Mouse (Mus musculus): ENCODE results near the gene Htr2b. TPM values are rescaled to one million over a fixed set of nuclear protein-coding genes. Genes with fewer than 3 reads are reported as not detected.

Gene Htr2b
- polyA plus RNA-seq (2015; fragmentation: Nextera tagmentation; extraction: Ambion mirVana): 3.6 and 4.3 TPM in 2 replicates

GRCm38 (mm10) chr1:86111779-86112178, at the start of gene Htr2b:
Gene Htr2b, minus strand, starts transcription at chr1:86111970.
- Histone ChIP-seq H3K27ac (ENCODE audit: low read depth, low read length) (no peak within 1 kb of the TSS), H3K36me3 (ENCODE audit: control insufficient read depth, insufficient read depth) (peaks cover 6% of the 10 kb centered on the region), H3K4me2 (replicated peaks; ENCODE audit: low read depth) (no peak within 1 kb of the TSS), H3K4me1 (replicated peaks; ENCODE audit: control insufficient read depth, insufficient read depth, low read length) (no peaks in the 10 kb centered on the region), H3K9me3 (ENCODE audit: control insufficient read depth) (no peaks in the 10 kb centered on the region), H3K9ac (ENCODE audit: low read depth, low read length) (no peak within 1 kb of the TSS), H3K27me3 (replicated peaks; ENCODE audit: control insufficient read depth, insufficient read depth, low read length) (no peaks in the 10 kb centered on the region), H3K4me3 (ENCODE audit: low read depth, low read length) (no peak within 1 kb of the TSS)
- WGBS: 57% methylated on average over 6 of the region's 6 CpGs
- TF ChIP-seq CTCF (IDR thresholded peaks at IDR 0.05; ENCODE audit: low read depth): peak; percentile 29
- no peak for ATAC-seq

- H3K27me3 ChIP-seq (replicated peaks; ENCODE audit: control insufficient read depth, insufficient read depth, low read length): no peaks in the 10 kb centered on the region
- no peak overlapping the region for H3K27ac ChIP-seq (ENCODE audit: low read depth, low read length)
- no peak overlapping the region for H3K4me2 ChIP-seq (replicated peaks; ENCODE audit: low read depth)
- no peaks in the 10 kb centered on the region for H3K4me1 ChIP-seq (replicated peaks; ENCODE audit: control insufficient read depth, insufficient read depth, low read length)
- H3K36me3 ChIP-seq (ENCODE audit: control insufficient read depth, insufficient read depth): peaks cover 40% of the 10 kb centered on the region
- 83% methylated on average over 5 of the region's 5 CpGs for WGBS
- H3K4me3 ChIP-seq (ENCODE audit: low read depth, low read length): no peak overlapping the region
- no peak overlapping the region for H3K9ac ChIP-seq (ENCODE audit: low read depth, low read length)
- TF ChIP-seq CTCF (IDR thresholded peaks at IDR 0.05; ENCODE audit: low read depth): no peak
- no peaks in the 10 kb centered on the region for H3K9me3 ChIP-seq (ENCODE audit: control insufficient read depth)
- no peak for ATAC-seq
Observed at GRCm38 (mm10) chr1:86161061-86161460, 49.3 kb upstream of the Htr2b start.

DNA sequence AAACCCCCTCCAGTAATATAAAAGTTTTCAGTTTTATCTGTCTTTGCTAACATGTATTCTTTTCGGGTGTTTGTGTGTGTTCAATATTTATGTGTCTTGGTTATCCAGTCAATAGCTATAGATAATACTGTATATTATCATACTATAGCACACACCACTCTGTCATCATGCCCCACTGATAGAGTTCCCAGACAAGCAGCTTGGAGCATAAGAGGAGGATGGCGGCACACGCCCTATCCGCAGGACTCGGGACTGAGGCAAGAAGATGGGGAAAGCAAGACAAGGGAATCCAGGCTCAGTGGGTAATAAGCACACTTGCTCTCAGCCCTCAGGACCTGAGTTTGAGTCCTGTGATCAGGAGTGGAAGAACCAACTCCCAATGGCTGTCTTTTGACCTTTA, 48.7 kb upstream of the Htr2b start:
- H3K9me3 ChIP-seq (ENCODE audit: control insufficient read depth): no peaks in the 10 kb centered on the region
- 96% methylated on average over 5 of the region's 5 CpGs for WGBS
- no peak overlapping the region for H3K4me2 ChIP-seq (replicated peaks; ENCODE audit: low read depth)
- no peak overlapping the region for H3K27ac ChIP-seq (ENCODE audit: low read depth, low read length)
- H3K27me3 ChIP-seq (replicated peaks; ENCODE audit: control insufficient read depth, insufficient read depth, low read length): no peaks in the 10 kb centered on the region
- ATAC-seq: no peak
- peaks cover 40% of the 10 kb centered on the region for H3K36me3 ChIP-seq (ENCODE audit: control insufficient read depth, insufficient read depth)
- TF ChIP-seq CTCF (IDR thresholded peaks at IDR 0.05; ENCODE audit: low read depth): no peak
- no peak overlapping the region for H3K9ac ChIP-seq (ENCODE audit: low read depth, low read length)
- no peak overlapping the region for H3K4me3 ChIP-seq (ENCODE audit: low read depth, low read length)
- 0 out of 2 replicates have a peak, but pooled peaks cover under 1% of the 10 kb centered on the region for H3K4me1 ChIP-seq (replicated peaks; ENCODE audit: control insufficient read depth, insufficient read depth, low read length)

DNA sequence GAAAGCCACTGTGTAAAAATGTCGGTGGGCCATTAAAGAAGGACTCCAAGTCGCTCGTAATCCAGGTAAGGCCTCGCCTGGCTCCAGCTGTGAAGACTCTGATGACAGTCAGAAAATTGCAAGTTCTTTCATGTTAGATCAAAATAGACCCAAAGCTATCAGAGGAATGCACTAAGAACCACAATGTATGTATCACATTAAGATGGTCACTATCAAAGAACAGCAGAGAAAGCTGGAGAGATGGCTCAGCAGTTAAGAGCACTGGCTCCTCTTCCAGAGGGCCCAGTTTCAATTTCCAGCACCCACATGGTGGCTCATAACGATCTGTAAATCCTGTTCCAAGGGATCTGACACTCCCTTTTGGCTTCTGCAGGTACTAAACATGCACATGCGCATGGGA, 48.3 kb upstream of the Htr2b start:
- 91% methylated on average over 6 of the region's 6 CpGs for WGBS
- Histone ChIP-seq H3K27ac (ENCODE audit: low read depth, low read length) (no peak overlapping the region), H3K4me1 (replicated peaks; ENCODE audit: control insufficient read depth, insufficient read depth, low read length) (peaks cover 5% of the 10 kb centered on the region; the same call in 1 of the 2 replicates), H3K36me3 (ENCODE audit: control insufficient read depth, insufficient read depth) (peaks cover 40% of the 10 kb centered on the region), H3K9me3 (ENCODE audit: control insufficient read depth) (no peaks in the 10 kb centered on the region), H3K9ac (ENCODE audit: low read depth, low read length) (no peak overlapping the region), H3K4me2 (replicated peaks; ENCODE audit: low read depth) (no peak overlapping the region), H3K27me3 (replicated peaks; ENCODE audit: control insufficient read depth, insufficient read depth, low read length) (no peaks in the 10 kb centered on the region), H3K4me3 (ENCODE audit: low read depth, low read length) (no peak overlapping the region)
- no peak for TF ChIP-seq CTCF (IDR thresholded peaks at IDR 0.05; ENCODE audit: low read depth)
- ATAC-seq: no peak

GRCm38 (mm10) chr1:86156595-86156994, 44.8 kb upstream of the Htr2b start:
- H3K9ac ChIP-seq (ENCODE audit: low read depth, low read length): no peak overlapping the region
- peaks cover 14% of the 10 kb centered on the region for H3K36me3 ChIP-seq (ENCODE audit: control insufficient read depth, insufficient read depth)
- 79% methylated on average over 6 of the region's 6 CpGs for WGBS
- no peaks in the 10 kb centered on the region for H3K27me3 ChIP-seq (replicated peaks; ENCODE audit: control insufficient read depth, insufficient read depth, low read length)
- peaks cover 5% of the 10 kb centered on the region; the same call in 1 of the 2 replicates for H3K4me1 ChIP-seq (replicated peaks; ENCODE audit: control insufficient read depth, insufficient read depth, low read length)
- H3K27ac ChIP-seq (ENCODE audit: low read depth, low read length): no peak overlapping the region
- no peak for ATAC-seq
- no peaks in the 10 kb centered on the region for H3K9me3 ChIP-seq (ENCODE audit: control insufficient read depth)
- H3K4me2 ChIP-seq (replicated peaks; ENCODE audit: low read depth): no peak overlapping the region
- no peak overlapping the region for H3K4me3 ChIP-seq (ENCODE audit: low read depth, low read length)
- no peak for TF ChIP-seq CTCF (IDR thresholded peaks at IDR 0.05; ENCODE audit: low read depth)

DNA sequence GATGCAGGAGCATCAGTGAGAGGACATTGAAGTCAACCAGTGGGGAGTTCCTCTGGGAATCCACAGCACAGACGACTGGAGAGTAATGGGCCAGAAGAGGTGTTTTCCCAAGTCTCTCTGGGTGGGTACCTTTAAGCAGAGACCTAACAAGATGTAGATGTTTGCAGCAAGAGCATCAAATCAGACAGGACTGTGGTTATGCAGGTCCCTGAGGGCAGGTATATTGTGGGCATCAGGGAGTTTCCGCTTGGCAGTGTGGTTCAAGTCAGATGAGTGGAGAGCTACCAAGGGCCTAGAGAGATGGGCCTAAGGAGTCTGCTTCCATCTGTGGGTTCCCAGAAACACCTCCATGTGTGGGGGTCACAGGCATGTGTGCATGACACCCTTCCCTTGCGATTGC, 44.3 kb upstream of the Htr2b start:
- no peak overlapping the region for H3K9ac ChIP-seq (ENCODE audit: low read depth, low read length)

GRCm38 (mm10) chr1:86154824-86155164, 43.0 kb upstream of the Htr2b start:
- peak overlapping the region; percentile 79 for H3K4me3 ChIP-seq (ENCODE audit: low read depth, low read length)
- H3K4me2 ChIP-seq (replicated peaks; ENCODE audit: low read depth): peak overlapping the region; percentile 92
- peak overlapping the region; percentile 58 for H3K9ac ChIP-seq (ENCODE audit: low read depth, low read length)
- no peaks in the 10 kb centered on the region for H3K27me3 ChIP-seq (replicated peaks; ENCODE audit: control insufficient read depth, insufficient read depth, low read length)
- WGBS: 0% methylated on average over 18 of the region's 18 CpGs
- peak overlapping the region; percentile 82; the same call in 1 of the 2 replicates for H3K27ac ChIP-seq (ENCODE audit: low read depth, low read length)
- ATAC-seq: no peak
- TF ChIP-seq CTCF (IDR thresholded peaks at IDR 0.05; ENCODE audit: low read depth): no peak
- H3K9me3 ChIP-seq (ENCODE audit: control insufficient read depth): no peaks in the 10 kb centered on the region
- H3K4me1 ChIP-seq (replicated peaks; ENCODE audit: control insufficient read depth, insufficient read depth, low read length): peaks cover 5% of the 10 kb centered on the region; the same call in 1 of the 2 replicates
- peaks cover 5% of the 10 kb centered on the region; the same call in 1 of the 2 replicates for H3K36me3 ChIP-seq (ENCODE audit: control insufficient read depth, insufficient read depth)

More for the DNA sequence above, 44.3 kb upstream of the Htr2b start:
- Histone ChIP-seq H3K27me3 (replicated peaks; ENCODE audit: control insufficient read depth, insufficient read depth, low read length) (no peaks in the 10 kb centered on the region), H3K27ac (ENCODE audit: low read depth, low read length) (no peak overlapping the region), H3K4me2 (replicated peaks; ENCODE audit: low read depth) (no peak overlapping the region), H3K4me3 (ENCODE audit: low read depth, low read length) (no peak overlapping the region), H3K9me3 (ENCODE audit: control insufficient read depth) (no peaks in the 10 kb centered on the region), H3K4me1 (replicated peaks; ENCODE audit: control insufficient read depth, insufficient read depth, low read length) (peaks cover 5% of the 10 kb centered on the region; the same call in 1 of the 2 replicates), H3K36me3 (ENCODE audit: control insufficient read depth, insufficient read depth) (peaks cover 10% of the 10 kb centered on the region)
- no peak for TF ChIP-seq CTCF (IDR thresholded peaks at IDR 0.05; ENCODE audit: low read depth)
- ATAC-seq: no peak
- WGBS: 82% methylated on average over 3 of the region's 3 CpGs

Measured in intestine, postnatal 0 days (tissue).